Mouse (Mus musculus) c-Kit-positive CD71-negative TER-119-negative erythroid progenitor cells, embryonic 14.5 days (primary cell): ENCODE measurements around the gene Gm21725.
"Not testable (repeated sequence)": the region's sequence is repeated elsewhere in the genome, so short reads cannot be mapped to it uniquely, and the experiment has no call there.

ENCODE experiments used
- DNase-seq: peaks from one replicate; pipeline ENCODE4 v3.0.0-alpha.2; 2013; ENCODE audit warnings: low read depth

Gene Gm21725

GRCm38 (mm10) chrY:13348963-13349362 lies at the start of gene Gm21725:
Gene Gm21725 (minus strand): TSS chrY:13349063.
- DNase-seq: not testable (repeated sequence)
